Mouse (Mus musculus) megakaryocyte, adult 5-6 weeks (primary cell): ENCODE data around the gene Wasl. TPM values are rescaled to one million over a fixed set of nuclear protein-coding genes. Genes with fewer than 3 reads are reported as not detected.
A peak's percentile ranks its signal among the peaks of the same experiment; 100 is the strongest.

ENCODE experiments used
- ATAC-seq: 2 replicates; pipeline ENCODE4 v1.8.0; 2016; ENCODE audit warnings: mild to moderate bottlenecking, inconsistent platforms; ENCODE audit not compliant: poor library complexity, severe bottlenecking
- total RNA-seq, 2 experiments: library from RNA; stranded (forward) in 1 of 2; stranded (reverse) in 1 of 2; fragments of 153-499, 151-499 nt in 1 of 2; fragments of 221-1000, 200-1000 nt in 1 of 2; gene quantifications; 2 replicates each; pipeline versions ENCODE4 v1.2.3 to v1.2.4; 2015 to 2017

Gene Wasl
- total RNA-seq (2015) (17.1 and 19.1 TPM in 2 replicates), total RNA-seq (2017) (6.6 and 11.3 TPM in 2 replicates)

GRCm38 (mm10) chr6:24664867-24665458, at the start of gene Wasl:
Gene Wasl, minus strand, starts transcription at chr6:24665009.
- peak; percentile 91 for ATAC-seq

GRCm38 (mm10) chr6:24707499-24707898, 42.7 kb upstream of the Wasl start:
- no peak for ATAC-seq

- ATAC-seq, result no peak
These were observed 42.3 kb upstream of the Wasl start for GRCm38 (mm10) chr6:24707090-24707489.

- no peak for ATAC-seq
These were observed 32.4 kb upstream of the Wasl start for GRCm38 (mm10) chr6:24697216-24697615.

- no peak for ATAC-seq
These were observed 31.3 kb upstream of the Wasl start for GRCm38 (mm10) chr6:24696117-24696516.

GRCm38 (mm10) chr6:24694455-24695410, 29.9 kb upstream of the Wasl start:
- ATAC-seq, result no peak

- ATAC-seq, result no peak
These were observed 23.1 kb upstream of the Wasl start for GRCm38 (mm10) chr6:24687871-24688270.

GRCm38 (mm10) chr6:24683113-24683512, 18.3 kb upstream of the Wasl start:
- no peak for ATAC-seq

GRCm38 (mm10) chr6:24667829-24668228, 3.0 kb upstream of the Wasl start:
- ATAC-seq, result no peak

- ATAC-seq, result no peak
These were observed 1.4 kb upstream of the Wasl start for GRCm38 (mm10) chr6:24666248-24666647.

- ATAC-seq, result peak; percentile 44
These were observed 509 bp downstream of the Wasl start for GRCm38 (mm10) chr6:24664133-24664866.

- ATAC-seq, result peak; percentile 10; the same call in 1 of the 2 replicates
These were observed 1.3 kb downstream of the Wasl start for GRCm38 (mm10) chr6:24663196-24664132.

GRCm38 (mm10) chr6:24662483-24662882, 2.3 kb downstream of the Wasl start:
- ATAC-seq, result no peak

- ATAC-seq, result no peak
These were observed 2.9 kb downstream of the Wasl start for GRCm38 (mm10) chr6:24661879-24662278.

GRCm38 (mm10) chr6:24657647-24658387, 7.0 kb downstream of the Wasl start:
- ATAC-seq, result no peak

- ATAC-seq, result no peak
These were observed 8.7 kb downstream of the Wasl start for GRCm38 (mm10) chr6:24656094-24656493.

GRCm38 (mm10) chr6:24651538-24651937, 13.3 kb downstream of the Wasl start:
- no peak for ATAC-seq

GRCm38 (mm10) chr6:24650719-24651118, 14.1 kb downstream of the Wasl start:
- ATAC-seq, result no peak

GRCm38 (mm10) chr6:24648403-24648802, 16.4 kb downstream of the Wasl start:
- ATAC-seq, result no peak
